Mouse (Mus musculus) kidney, postnatal 14 days (tissue): ENCODE measurements at regions not wholly inside any gene's neighbourhood (a gene's known extent, or its start where the extent isn't known, plus 50 kb on each side); places are given as distances from the start of the nearest gene placed in this dataset.
A peak's percentile ranks its signal among the peaks of the same experiment; 100 is the strongest.

Experiments used
- DNase-seq: peaks from one replicate; pipeline ENCODE4 v3.0.0; 2022; ENCODE audit warnings: mixed read lengths

- DNase-seq = peak; percentile 53
These were observed 269.1 kb upstream of the 4930452B06Rik start for GRCm38 (mm10) chr14:8935121-8935520.
